Mouse (Mus musculus): ENCODE measurements around the gene Gc. TPM values are rescaled to one million over a fixed set of nuclear protein-coding genes. Genes with fewer than 3 reads are reported as not detected.

The Gc gene
- polyA plus RNA-seq, 1 experiment from 2014 or later, result not detected

- 57% methylated on average over 1 of the region's 1 CpGs for WGBS
- H3K4me2 ChIP-seq (ENCODE audit: low read depth, low read length, severe bottlenecking), result no peak overlapping the region
- no peaks in the 10 kb centered on the region for H3K4me1 ChIP-seq (replicated peaks; ENCODE audit: control insufficient read depth, insufficient read depth, low read length)
- no peak overlapping the region for H3K4me3 ChIP-seq (ENCODE audit: low read depth, low read length)
- DNase-seq (ENCODE audit: low spot score), result no peak
- no peak overlapping the region for H3K27ac ChIP-seq (ENCODE audit: low read depth, low read length)
- H3K27me3 ChIP-seq (ENCODE audit: control insufficient read depth, insufficient read depth, low read length), result no peaks in the 10 kb centered on the region
- no peaks in the 10 kb centered on the region for H3K36me3 ChIP-seq (ENCODE audit: control insufficient read depth, insufficient read depth, low read length)
- ATAC-seq (replicated peaks; ENCODE audit: low FRiP score), result no peak
- H3K9me3 ChIP-seq (ENCODE audit: control insufficient read depth, low read length), result no peaks in the 10 kb centered on the region; the same call in 1 of the 2 replicates
- no peak overlapping the region for H3K9ac ChIP-seq (ENCODE audit: low read length)
Observed at GRCm38 (mm10) chr5:89390405-89390804, 67.3 kb downstream of the Gc start.

GRCm38 (mm10) chr5:89384204-89384603 lies 73.5 kb downstream of the Gc start:
- H3K36me3 ChIP-seq (ENCODE audit: control insufficient read depth, insufficient read depth, low read length), result no peaks in the 10 kb centered on the region
- ATAC-seq (replicated peaks; ENCODE audit: low FRiP score) (peak; percentile 79), DNase-seq (ENCODE audit: low spot score) (no peak)
- no peaks in the 10 kb centered on the region for H3K9me3 ChIP-seq (ENCODE audit: control insufficient read depth, low read length)
- H3K27me3 ChIP-seq (ENCODE audit: control insufficient read depth, insufficient read depth, low read length), result no peaks in the 10 kb centered on the region
- WGBS, result 47% methylated on average over 5 of the region's 5 CpGs
- H3K9ac ChIP-seq (ENCODE audit: low read length), result no peak overlapping the region
- no peak overlapping the region for H3K27ac ChIP-seq (ENCODE audit: low read depth, low read length)
- no peak overlapping the region for H3K4me3 ChIP-seq (ENCODE audit: low read depth, low read length)
- no peak overlapping the region for H3K4me2 ChIP-seq (ENCODE audit: low read depth, low read length, severe bottlenecking)
- H3K4me1 ChIP-seq (replicated peaks; ENCODE audit: control insufficient read depth, insufficient read depth, low read length), result no peaks in the 10 kb centered on the region

DNA sequence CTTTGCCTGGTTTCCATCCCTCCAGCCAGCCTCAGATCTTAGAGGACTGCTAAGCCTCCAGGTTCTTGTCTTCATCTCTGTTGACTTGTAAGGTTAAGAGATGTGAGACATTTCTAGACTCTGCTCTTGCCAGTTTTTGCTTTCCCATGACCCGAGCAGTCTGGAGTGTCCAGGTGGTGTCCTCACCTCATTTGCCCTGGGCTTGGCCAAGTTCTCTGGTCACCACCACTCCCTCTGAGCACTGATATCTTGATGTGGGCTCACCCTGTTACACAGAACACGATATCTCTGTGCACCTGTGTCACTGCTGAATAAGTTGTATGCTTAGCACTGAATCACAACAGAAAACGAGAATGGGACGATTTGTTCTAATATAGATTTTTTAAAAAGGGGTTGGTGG lies 76.4 kb downstream of the Gc start:
- no peak for ATAC-seq (replicated peaks; ENCODE audit: low FRiP score)

DNA sequence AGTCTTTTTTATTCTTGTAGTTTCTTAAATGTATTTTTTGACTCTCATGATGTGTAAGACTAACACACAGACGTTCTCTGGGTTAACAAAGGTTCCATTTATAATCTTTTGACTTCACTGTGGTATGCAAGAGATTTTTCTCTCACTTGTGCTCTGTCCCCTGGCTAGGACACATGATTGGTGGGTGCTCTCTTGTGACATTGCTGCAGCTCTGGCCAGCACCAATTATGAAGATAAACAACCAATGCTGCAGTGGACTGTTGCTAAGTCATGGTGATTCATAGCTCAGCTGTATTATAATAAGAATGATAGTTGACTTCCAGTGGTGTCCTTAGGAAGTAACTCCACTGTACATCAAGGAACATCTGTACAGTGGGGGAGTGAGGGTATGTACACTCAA lies 87.6 kb downstream of the Gc start:
- ATAC-seq (replicated peaks; ENCODE audit: low FRiP score) (no peak), DNase-seq (ENCODE audit: low spot score) (no peak)
- H3K27me3 ChIP-seq (ENCODE audit: control insufficient read depth, insufficient read depth, low read length), result no peaks in the 10 kb centered on the region
- no peak overlapping the region for H3K27ac ChIP-seq (ENCODE audit: low read depth, low read length)
- H3K4me1 ChIP-seq (replicated peaks; ENCODE audit: control insufficient read depth, insufficient read depth, low read length), result no peaks in the 10 kb centered on the region
- H3K4me2 ChIP-seq (ENCODE audit: low read depth, low read length, severe bottlenecking), result no peak overlapping the region
- H3K9ac ChIP-seq (ENCODE audit: low read length), result no peak overlapping the region
- no peak overlapping the region for H3K4me3 ChIP-seq (ENCODE audit: low read depth, low read length)
- WGBS, result 60% methylated on average over 1 of the region's 1 CpGs
- no peaks in the 10 kb centered on the region for H3K36me3 ChIP-seq (ENCODE audit: control insufficient read depth, insufficient read depth, low read length)
- no peaks in the 10 kb centered on the region for H3K9me3 ChIP-seq (ENCODE audit: control insufficient read depth, low read length)

More for the DNA sequence above, 76.4 kb downstream of the Gc start:
- 90% methylated on average over 4 of the region's 4 CpGs for WGBS
- H3K9me3 ChIP-seq (ENCODE audit: control insufficient read depth, low read length), result no peaks in the 10 kb centered on the region
- H3K4me2 ChIP-seq (ENCODE audit: low read depth, low read length, severe bottlenecking), result no peak overlapping the region
- DNase-seq (ENCODE audit: low spot score), result no peak
- H3K27me3 ChIP-seq (ENCODE audit: control insufficient read depth, insufficient read depth, low read length), result no peaks in the 10 kb centered on the region
- H3K9ac ChIP-seq (ENCODE audit: low read length), result no peak overlapping the region
- H3K36me3 ChIP-seq (ENCODE audit: control insufficient read depth, insufficient read depth, low read length), result no peaks in the 10 kb centered on the region
- no peak overlapping the region for H3K27ac ChIP-seq (ENCODE audit: low read depth, low read length)
- H3K4me1 ChIP-seq (replicated peaks; ENCODE audit: control insufficient read depth, insufficient read depth, low read length), result no peaks in the 10 kb centered on the region
- H3K4me3 ChIP-seq (ENCODE audit: low read depth, low read length), result no peak overlapping the region

DNA sequence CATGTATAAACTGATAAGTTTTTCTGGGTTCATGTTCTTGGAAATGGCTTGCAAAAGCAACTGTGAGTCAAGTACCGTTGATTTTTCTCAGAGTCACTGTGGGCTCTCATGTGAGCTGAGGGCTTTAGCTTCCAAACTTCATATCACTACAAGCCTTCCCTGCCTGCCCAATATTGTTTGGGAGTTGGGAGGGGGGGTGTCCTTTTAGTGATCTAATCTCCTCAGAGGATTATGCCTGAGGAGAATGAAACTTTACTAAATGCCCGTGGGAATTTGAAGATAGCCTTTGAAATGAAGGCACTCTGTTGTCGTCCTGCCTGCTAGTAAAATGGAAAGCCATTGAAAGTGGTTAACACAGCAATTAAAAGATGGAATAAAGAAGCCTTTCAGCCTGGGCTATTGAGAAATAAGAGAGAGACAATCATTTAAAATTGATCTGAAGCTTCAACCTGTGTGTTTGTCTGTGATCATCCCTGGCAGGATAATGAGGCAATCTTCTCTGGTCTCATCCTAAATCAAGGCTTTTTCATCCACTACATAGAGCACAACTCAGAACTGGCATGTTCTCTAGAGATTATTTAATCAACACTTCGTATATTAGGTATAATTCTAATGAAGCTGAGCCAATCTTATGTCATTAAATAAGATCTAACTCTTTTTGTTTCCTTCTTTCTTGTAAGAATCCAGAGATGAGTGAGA lies 89.5 kb downstream of the Gc start:
- ATAC-seq (replicated peaks; ENCODE audit: low FRiP score), result peak; percentile 72
- Histone ChIP-seq H3K4me3 (ENCODE audit: low read depth, low read length) (no peak overlapping the region), H3K4me1 (replicated peaks; ENCODE audit: control insufficient read depth, insufficient read depth, low read length) (no peaks in the 10 kb centered on the region), H3K4me2 (ENCODE audit: low read depth, low read length, severe bottlenecking) (no peak overlapping the region), H3K9ac (ENCODE audit: low read length) (no peak overlapping the region), H3K9me3 (ENCODE audit: control insufficient read depth, low read length) (no peaks in the 10 kb centered on the region), H3K27me3 (ENCODE audit: control insufficient read depth, insufficient read depth, low read length) (no peaks in the 10 kb centered on the region), H3K27ac (ENCODE audit: low read depth, low read length) (no peak overlapping the region), H3K36me3 (ENCODE audit: control insufficient read depth, insufficient read depth, low read length) (no peaks in the 10 kb centered on the region)
- 19% methylated on average over 4 of the region's 4 CpGs for WGBS
- no peak for DNase-seq (ENCODE audit: low spot score)

Other genes starting within 250 kb of the Gc start
- gene Npffr2, start 69.5 kb upstream of the Gc start, polyA plus RNA-seq (2014; fragmentation: Nextera tagmentation; extraction: Ambion mirVana), result 0.15 TPM in 1 of 2 replicates, not detected in the other